Mouse (Mus musculus) small intestine, adult 2 months (tissue): Measurements from ENCODE around the gene Got2. TPM values are rescaled to one million over a fixed set of nuclear protein-coding genes. Genes with fewer than 3 reads are reported as not detected.

ENCODE experiments used
- H3K27ac ChIP-seq: fragments of 200-500 bp; 2 replicates; pipeline ENCODE4 v1.5.1; 2012; ENCODE audit warnings: low read depth, low read length, control low read depth, inconsistent platforms; ENCODE audit not compliant: insufficient read depth
- H3K27me3 ChIP-seq: fragments of 200-500 bp; 2 replicates; pipeline ENCODE4 v1.6.1; 2012; ENCODE audit warnings: mild to moderate bottlenecking, moderate library complexity, low read length, inconsistent platforms; ENCODE audit not compliant: control insufficient read depth, insufficient read depth
- H3K36me3 ChIP-seq: fragments of 200-500 bp; 2 replicates; pipeline ENCODE4 v1.6.1; 2012; ENCODE audit warnings: mild to moderate bottlenecking, low read length, control low read depth, inconsistent platforms; ENCODE audit not compliant: control insufficient read depth, insufficient read depth
- H3K4me1 ChIP-seq: fragments of 200-500 bp; 2 replicates; pipeline ENCODE4 v1.6.1; 2012; ENCODE audit warnings: low read length, inconsistent platforms, mixed read lengths; ENCODE audit not compliant: control insufficient read depth, insufficient read depth, insufficient read length
- H3K4me3 ChIP-seq: fragments of 200-500 bp; 2 replicates; pipeline ENCODE4 v1.5.1; 2012; ENCODE audit warnings: low read depth, mild to moderate bottlenecking, control low read depth, inconsistent platforms, low read length, moderate library complexity
- CTCF ChIP-seq: fragments of 200-500 bp; IDR thresholded peaks from 2 replicates; pipeline ENCODE4 v1.5.1; 2012; ENCODE audit warnings: low read depth, mild to moderate bottlenecking, control low read depth, inconsistent platforms, low read length, moderate library complexity, mixed read lengths; ENCODE audit not compliant: insufficient replicate concordance, insufficient read length; ENCODE audit errors: extremely low read depth
- POLR2A ChIP-seq: fragments of 200-500 bp; IDR thresholded peaks from 2 replicates; pipeline ENCODE4 v1.6.1; 2012; ENCODE audit warnings: low read depth, mild to moderate bottlenecking, control low read depth, inconsistent platforms, low read length, moderate library complexity
- WGBS: fragments of 180-500 bp; shearing (Covaris S2); methylation state at CpG from one replicate; pipeline ENCODE4 v1.1.7; 2018; 5-methylcytosine and 5-hydroxymethylcytosine counted together
- polyA plus RNA-seq: library from polyadenylated mRNA; depleted of rRNA; stranded (reverse); fragments of >200 nt; gene quantifications from 2 replicates; pipeline ENCODE4 v1.2.3, GENCODE M21; 2012; rRNA removed

Got2 gene
- polyA plus RNA-seq, 1 experiment, result 31.9 TPM

DNA sequence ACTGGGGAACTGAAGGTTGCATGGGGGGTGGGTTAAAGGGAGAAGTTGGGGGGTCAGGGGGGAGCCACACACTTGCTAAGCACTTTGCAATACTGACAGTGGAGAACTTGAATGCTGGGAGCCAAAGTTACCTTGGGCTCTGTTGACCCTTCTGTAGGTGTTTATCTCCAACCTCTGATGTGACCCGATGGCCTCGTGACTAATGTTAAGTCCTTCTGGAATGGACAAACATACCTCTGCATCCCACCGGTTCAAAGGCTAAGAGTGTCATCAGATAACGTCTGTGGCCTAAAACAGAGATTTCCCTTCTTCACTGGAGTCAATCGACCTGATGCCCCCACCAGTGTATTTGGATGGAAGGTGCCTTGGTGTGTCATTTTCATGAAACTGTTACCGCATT, 67.1 kb downstream of the Got2 start:
- TF ChIP-seq POLR2A (no peak), CTCF (no peak)
- H3K27me3 ChIP-seq, result no peaks in the 10 kb centered on the region
- 58% methylated on average over 6 of the region's 6 CpGs for WGBS
- H3K4me3 ChIP-seq, result no peak overlapping the region
- H3K36me3 ChIP-seq, result no peaks in the 10 kb centered on the region
- H3K4me1 ChIP-seq, result peaks cover 2% of the 10 kb centered on the region; the same call in 1 of the 2 replicates
- no peak overlapping the region for H3K27ac ChIP-seq

DNA sequence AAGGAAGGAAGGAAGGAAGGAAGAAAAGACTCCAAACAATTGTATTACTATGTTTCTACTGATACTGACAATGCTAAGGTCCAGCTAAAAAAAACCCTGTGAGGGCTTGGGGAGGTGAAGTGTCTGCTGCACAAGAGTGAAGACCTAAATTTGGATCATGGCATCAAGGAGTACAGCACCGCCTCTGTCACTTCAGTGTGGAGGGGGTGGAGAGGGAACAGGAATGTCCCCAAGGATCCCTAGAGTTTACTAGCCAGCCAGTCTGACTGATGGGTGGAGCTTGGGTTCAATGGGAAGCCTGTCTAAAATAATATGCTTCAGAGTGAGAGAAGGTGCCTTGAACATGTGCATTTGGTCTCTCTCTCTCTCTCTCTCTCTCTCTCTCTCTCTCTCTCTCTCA, 70.1 kb downstream of the Got2 start:
- 77% methylated on average over 1 of the region's 1 CpGs for WGBS
- Histone ChIP-seq H3K4me1 (peaks cover 4% of the 10 kb centered on the region; the same call in 1 of the 2 replicates), H3K4me3 (no peak overlapping the region), H3K36me3 (no peaks in the 10 kb centered on the region), H3K27ac (no peak overlapping the region), H3K27me3 (no peaks in the 10 kb centered on the region)
- TF ChIP-seq CTCF (no peak), POLR2A (no peak)

DNA sequence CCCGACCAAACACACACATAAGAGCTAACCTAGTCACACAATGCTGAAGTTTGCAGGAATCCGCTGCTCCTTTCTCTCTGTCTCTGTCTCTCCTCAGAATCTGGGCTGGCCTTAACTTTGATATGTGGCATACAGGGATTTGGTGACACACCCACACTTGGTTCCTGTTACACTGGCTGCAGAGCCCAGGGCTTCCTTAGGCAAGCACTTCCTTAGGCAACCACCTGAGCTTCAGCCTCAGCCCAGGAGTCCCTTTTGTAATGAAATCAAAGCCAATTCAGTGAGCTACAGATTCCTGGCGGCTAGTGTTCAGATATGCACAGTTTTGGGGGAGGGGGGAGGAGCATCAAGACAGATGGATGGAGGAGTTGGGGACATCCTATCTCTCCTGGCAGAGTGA, 70.8 kb downstream of the Got2 start:
- no peak for TF ChIP-seq POLR2A
- TF ChIP-seq CTCF, result no peak

DNA sequence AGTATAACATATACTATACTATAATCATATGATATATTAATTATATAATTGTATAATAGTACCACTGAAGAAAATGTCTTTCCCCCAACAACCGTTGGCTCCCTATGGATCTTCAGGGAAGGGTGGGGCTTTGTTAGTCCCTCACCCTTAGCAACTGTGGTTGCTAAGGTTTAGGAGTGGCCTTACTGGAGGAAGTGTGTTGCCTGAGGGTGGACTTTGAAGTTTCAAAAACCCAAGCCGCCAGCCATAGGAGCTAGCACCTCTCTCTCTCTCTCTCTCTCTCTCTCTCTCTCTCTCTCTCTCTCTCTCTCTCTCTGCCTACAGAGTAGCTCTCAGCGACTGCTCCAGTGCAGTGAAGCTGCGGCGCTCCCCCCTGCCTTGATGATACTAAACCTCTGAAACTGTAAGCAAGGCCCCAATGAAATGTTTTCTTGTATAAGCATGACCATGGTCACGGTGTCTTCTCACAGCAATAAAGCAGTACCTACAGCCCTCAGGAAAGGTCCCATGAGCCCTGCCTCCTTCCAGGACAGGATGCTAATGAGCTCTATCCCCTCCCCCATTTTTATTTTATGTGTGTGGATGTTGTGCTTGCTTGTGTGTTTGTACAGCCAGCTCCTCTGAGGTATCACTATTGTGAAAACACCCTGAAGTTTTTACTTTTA, 72.2 kb downstream of the Got2 start:
- Histone ChIP-seq H3K27me3 (no peaks in the 10 kb centered on the region), H3K27ac (no peak overlapping the region), H3K4me3 (no peak overlapping the region), H3K36me3 (no peaks in the 10 kb centered on the region), H3K4me1 (peaks cover 4% of the 10 kb centered on the region; the same call in 1 of the 2 replicates)
- TF ChIP-seq POLR2A (no peak), CTCF (no peak)
- WGBS, result 14% methylated on average over 6 of the region's 6 CpGs

More for the DNA sequence above, 70.8 kb downstream of the Got2 start:
- Histone ChIP-seq H3K4me3 (no peak overlapping the region), H3K4me1 (peaks cover 4% of the 10 kb centered on the region; the same call in 1 of the 2 replicates), H3K36me3 (no peaks in the 10 kb centered on the region), H3K27ac (no peak overlapping the region), H3K27me3 (no peaks in the 10 kb centered on the region)
- WGBS, result 83% methylated on average over 3 of the region's 3 CpGs

Other genes with a start within 250 kb of the Got2 start
- gene Ndrg4, start 211.6 kb downstream of the Got2 start, polyA plus RNA-seq, result 10.2 and 12.1 TPM in 2 replicates
- 4.0 and 5.3 TPM in 2 replicates for gene Setd6, start 172.7 kb downstream of the Got2 start, polyA plus RNA-seq
- 38.7 and 63.2 TPM in 2 replicates for gene Cnot1, start 81.1 kb downstream of the Got2 start, polyA plus RNA-seq
- 15.5 and 30.4 TPM in 2 replicates for gene Sap18b, start 63.2 kb downstream of the Got2 start, polyA plus RNA-seq
- gene Slc38a7, start 35.0 kb downstream of the Got2 start, polyA plus RNA-seq, result 9.4 and 14.9 TPM in 2 replicates